Mouse (Mus musculus) CH12.LX (cell line): ENCODE data around the gene Gdf10. TPM values are rescaled to one million over a fixed set of nuclear protein-coding genes. Genes with fewer than 3 reads are reported as not detected.

Source experiments
- DNase-seq: peaks from one replicate; pipeline ENCODE4 v3.0.0-alpha.2; 2013; ENCODE audit errors: extremely low read depth
- H3K27ac ChIP-seq: 2 replicates; pipeline ENCODE4 v1.5.1; 2012; ENCODE audit warnings: low read depth, mild to moderate bottlenecking, control low read depth, moderate library complexity; ENCODE audit not compliant: insufficient read depth
- H3K27me3 ChIP-seq: replicated peaks from 2 replicates; pipeline ENCODE3; 2012; ENCODE audit warnings: inconsistent platforms
- H3K36me3 ChIP-seq, 2 experiments: replicated peaks in 1 of 2; 2 replicates each; pipeline versions ENCODE3 to v1.6.1; 2012; ENCODE audit warnings: inconsistent platforms in 1 of 2, low read length in 1 of 2, mild to moderate bottlenecking in 1 of 2, mixed read lengths in 1 of 2, moderate library complexity in 1 of 2; ENCODE audit not compliant: control insufficient read depth in 1 of 2, insufficient read depth in 1 of 2
- H3K4me1 ChIP-seq, 2 experiments: 2 replicates each; pipeline ENCODE4 v1.6.1; 2012; ENCODE audit warnings: inconsistent platforms in 1 of 2, moderate library complexity in 1 of 2; ENCODE audit not compliant: insufficient read depth in 2 of 2, control insufficient read depth in 1 of 2
- H3K4me2 ChIP-seq: 2 replicates; pipeline ENCODE4 v1.6.1; 2012; ENCODE audit warnings: low read depth, mild to moderate bottlenecking, control low read depth; ENCODE audit not compliant: poor library complexity, insufficient read depth, severe bottlenecking
- H3K4me3 ChIP-seq, 3 experiments: fragments of 150-350 bp in 1 of 3; sonication (generic) in 1 of 3; replicated peaks in 1 of 3; 2 replicates each; pipeline versions ENCODE3 to v1.5.1; 2011 to 2012; ENCODE audit warnings: low read depth in 2 of 3, low read length in 2 of 3, mild to moderate bottlenecking in 2 of 3, moderate library complexity in 2 of 3, control low read depth in 1 of 3, improper control_type of control experiment in 1 of 3, inconsistent platforms in 1 of 3, mixed read lengths in 1 of 3; ENCODE audit not compliant: poor library complexity in 1 of 3
- H3K79me2 ChIP-seq: replicated peaks from 2 replicates; pipeline ENCODE4 v1.6.1; 2012; ENCODE audit warnings: mild to moderate bottlenecking, moderate library complexity; ENCODE audit not compliant: control insufficient read depth, poor library complexity, insufficient read depth, severe bottlenecking; ENCODE audit errors: extremely low read depth
- H3K9ac ChIP-seq: 2 replicates; pipeline ENCODE4 v1.6.1; 2012; ENCODE audit warnings: low read depth, mild to moderate bottlenecking, control low read depth, moderate library complexity; ENCODE audit not compliant: insufficient read depth
- H3K9me3 ChIP-seq: replicated peaks from 2 replicates; pipeline ENCODE3; 2012; ENCODE audit warnings: low read length, inconsistent platforms, mixed read lengths
- BHLHE40 ChIP-seq: IDR thresholded peaks from 2 replicates; pipeline ENCODE4 v1.6.1; 2011; ENCODE audit warnings: mild to moderate bottlenecking, low read depth, low read length, improper control_type of control experiment
- ELF1 ChIP-seq: IDR thresholded peaks from 2 replicates; pipeline ENCODE4 v1.6.1; 2014; ENCODE audit warnings: low read depth, mild to moderate bottlenecking, inconsistent platforms, low read length, improper control_type of control experiment
- IRF4 ChIP-seq: IDR thresholded peaks from 2 replicates; pipeline ENCODE4 v1.6.1; 2014; ENCODE audit warnings: low read depth, mild to moderate bottlenecking, inconsistent platforms, low read length, improper control_type of control experiment
- KAT2A ChIP-seq: IDR thresholded peaks from 2 replicates; pipeline ENCODE4 v1.6.1; 2012; ENCODE audit warnings: low read length, improper control_type of control experiment, inconsistent platforms; ENCODE audit not compliant: insufficient replicate concordance
- ZC3H11A ChIP-seq: IDR thresholded peaks from 2 replicates; pipeline ENCODE4 v1.6.1; 2012; ENCODE audit warnings: low read depth, mild to moderate bottlenecking, inconsistent platforms, low read length, improper control_type of control experiment
- ZNF384 ChIP-seq: IDR thresholded peaks from 2 replicates; pipeline ENCODE4 v1.6.1; 2012; ENCODE audit warnings: low read depth, low read length, improper control_type of control experiment, inconsistent platforms
- dilution Hi-C: fragments of 300-500 bp; cut with MboI; formaldehyde crosslinking; loops from 2 replicates; pipeline ENCODE4 v1.14.3; 2020; ENCODE audit warnings: low sequenced_read_pairs; ENCODE audit not compliant: extremely low pct_unique_long_range_greater_than_20kb, extremely low pct_ligation_motif_present
- in situ Hi-C: fragments of 300-500 bp; cut with MboI; formaldehyde crosslinking; loops from 3 replicates; pipeline ENCODE4 v1.14.3; 2019; ENCODE audit warnings: low sequenced_read_pairs, low pct_ligation_motif_present, low pct_unique_long_range_greater_than_20kb, mixed read lengths
- polyA plus RNA-seq: library from polyadenylated mRNA; unstranded; fragments of >175 nt; gene quantifications from 2 replicates; pipeline ENCODE4 v1.2.1, GENCODE M21; 2012; ENCODE audit warnings: low read depth; ENCODE audit not compliant: insufficient read length
- total RNA-seq, 2 experiments: library from RNA; depleted of rRNA; stranded (reverse); fragments of 300-350 nt in 1 of 2; fragments of >200 nt in 1 of 2; gene quantifications; 2 replicates each; pipeline ENCODE4 v1.2.3; 2012 to 2014

Gene Gdf10
- total and polyA plus RNA-seq, 3 experiments = not detected

GRCm38 (mm10) chr14:33978604-33979059 lies 55.2 kb downstream of the Gdf10 start, which contains the start of gene Zfp488:
Gene Zfp488, minus strand, starts transcription at chr14:33978764.
- Histone ChIP-seq H3K36me3 (no peaks in the 10 kb centered on the region), H3K79me2 (no peaks in the 10 kb centered on the region), H3K4me1 (no peaks in the 10 kb centered on the region), H3K9ac (no peak within 1 kb of the TSS), H3K27me3 (peaks cover 5% of the 10 kb centered on the region), H3K4me2 (no peak within 1 kb of the TSS), H3K9me3 (no peaks in the 10 kb centered on the region), H3K4me3 (no peak within 1 kb of the TSS), H3K27ac (no peak within 1 kb of the TSS)
- TF ChIP-seq ZC3H11A = no peak
- TF ChIP-seq IRF4 = no peak
- TF ChIP-seq BHLHE40 = no peak
- TF ChIP-seq ZNF384 = no peak
- TF ChIP-seq KAT2A = no peak
- no peak for TF ChIP-seq ELF1
- dilution Hi-C loops = no loop called here
- in situ Hi-C loops = no loop called here
- no peak for DNase-seq

Other genes starting within 250 kb of the Gdf10 start
- gene Gdf2, start 17.5 kb downstream of the Gdf10 start, total RNA-seq (2012; rRNA removed) = not detected in 2 replicates
- not detected in 2 replicates for gene Gdf2, start 17.5 kb downstream of the Gdf10 start, total RNA-seq (2014; rRNA removed)
- not detected in 2 replicates for gene Gdf2, start 17.5 kb downstream of the Gdf10 start, polyA plus RNA-seq
- gene Rbp3, start 30.4 kb downstream of the Gdf10 start, total RNA-seq (2012; rRNA removed) = not detected in 2 replicates
- not detected in 2 replicates for gene Rbp3, start 30.4 kb downstream of the Gdf10 start, total RNA-seq (2014; rRNA removed)
- gene Rbp3, start 30.4 kb downstream of the Gdf10 start, polyA plus RNA-seq = not detected in 2 replicates
- gene Zfp488, start 55.2 kb downstream of the Gdf10 start, total RNA-seq (2012; rRNA removed) = not detected in 2 replicates
- not detected in 2 replicates for gene Zfp488, start 55.2 kb downstream of the Gdf10 start, total RNA-seq (2014; rRNA removed)
- not detected in 2 replicates for gene Zfp488, start 55.2 kb downstream of the Gdf10 start, polyA plus RNA-seq
- not detected in 2 replicates for gene Gm30083, start 91.6 kb downstream of the Gdf10 start, total RNA-seq (2012; rRNA removed)
- not detected in 2 replicates for gene Gm30083, start 91.6 kb downstream of the Gdf10 start, total RNA-seq (2014; rRNA removed)
- gene Gm30083, start 91.6 kb downstream of the Gdf10 start, polyA plus RNA-seq = not detected in 2 replicates
- not detected in 2 replicates for gene Gm5460, start 93.2 kb downstream of the Gdf10 start, total RNA-seq (2012; rRNA removed)
- gene Gm5460, start 93.2 kb downstream of the Gdf10 start, total RNA-seq (2014; rRNA removed) = not detected in 2 replicates
- not detected in 2 replicates for gene Gm5460, start 93.2 kb downstream of the Gdf10 start, polyA plus RNA-seq
- not detected in 2 replicates for gene Antxrl, start 129.1 kb downstream of the Gdf10 start, total RNA-seq (2012; rRNA removed)
- gene Antxrl, start 129.1 kb downstream of the Gdf10 start, total RNA-seq (2014; rRNA removed) = not detected in 2 replicates
- gene Antxrl, start 129.1 kb downstream of the Gdf10 start, polyA plus RNA-seq = not detected in 2 replicates
- gene Anxa8, start 162.4 kb downstream of the Gdf10 start, total RNA-seq (2012; rRNA removed) = 1.8 and 2.3 TPM in 2 replicates
- gene Anxa8, start 162.4 kb downstream of the Gdf10 start, total RNA-seq (2014; rRNA removed) = 0.23 and 0.24 TPM in 2 replicates
- gene Anxa8, start 162.4 kb downstream of the Gdf10 start, polyA plus RNA-seq = 0.33 TPM in 1 of 2 replicates, not detected in the other
- not detected in 2 replicates for gene A630023A22Rik, start 179.2 kb downstream of the Gdf10 start, total RNA-seq (2012; rRNA removed)
- gene A630023A22Rik, start 179.2 kb downstream of the Gdf10 start, total RNA-seq (2014; rRNA removed) = not detected in 2 replicates
- gene A630023A22Rik, start 179.2 kb downstream of the Gdf10 start, polyA plus RNA-seq = 0.36 TPM in 1 of 2 replicates, not detected in the other
- gene Npy4r, start 228.9 kb downstream of the Gdf10 start, total RNA-seq (2012; rRNA removed) = 0.04 TPM in 2 replicates
- gene Npy4r, start 228.9 kb downstream of the Gdf10 start, total RNA-seq (2014; rRNA removed) = not detected in 2 replicates
- not detected in 2 replicates for gene Npy4r, start 228.9 kb downstream of the Gdf10 start, polyA plus RNA-seq